Mouse (Mus musculus) CH12.LX (cell line): ENCODE data around the gene Galr2. TPM values are rescaled to one million over a fixed set of nuclear protein-coding genes. Genes with fewer than 3 reads are reported as not detected.
A peak's percentile ranks its signal among the peaks of the same experiment; 100 is the strongest.

ENCODE experiments used
- DNase-seq: peaks from one replicate; pipeline ENCODE4 v3.0.0-alpha.2; 2013; ENCODE audit errors: extremely low read depth
- H3K27ac ChIP-seq: 2 replicates; pipeline ENCODE4 v1.5.1; 2012; ENCODE audit warnings: low read depth, mild to moderate bottlenecking, control low read depth, moderate library complexity; ENCODE audit not compliant: insufficient read depth
- H3K27me3 ChIP-seq: replicated peaks from 2 replicates; pipeline ENCODE3; 2012; ENCODE audit warnings: inconsistent platforms
- H3K36me3 ChIP-seq, 2 experiments: replicated peaks in 1 of 2; 2 replicates each; pipeline versions ENCODE3 to v1.6.1; 2012; ENCODE audit warnings: inconsistent platforms in 1 of 2, low read length in 1 of 2, mild to moderate bottlenecking in 1 of 2, mixed read lengths in 1 of 2, moderate library complexity in 1 of 2; ENCODE audit not compliant: control insufficient read depth in 1 of 2, insufficient read depth in 1 of 2
- H3K4me1 ChIP-seq, 2 experiments: 2 replicates each; pipeline ENCODE4 v1.6.1; 2012; ENCODE audit warnings: inconsistent platforms in 1 of 2, moderate library complexity in 1 of 2; ENCODE audit not compliant: insufficient read depth in 2 of 2, control insufficient read depth in 1 of 2
- H3K4me2 ChIP-seq: 2 replicates; pipeline ENCODE4 v1.6.1; 2012; ENCODE audit warnings: low read depth, mild to moderate bottlenecking, control low read depth; ENCODE audit not compliant: poor library complexity, insufficient read depth, severe bottlenecking
- H3K4me3 ChIP-seq, 3 experiments: fragments of 150-350 bp in 1 of 3; sonication (generic) in 1 of 3; replicated peaks in 1 of 3; 2 replicates each; pipeline versions ENCODE3 to v1.5.1; 2011 to 2012; ENCODE audit warnings: low read depth in 2 of 3, low read length in 2 of 3, mild to moderate bottlenecking in 2 of 3, moderate library complexity in 2 of 3, control low read depth in 1 of 3, improper control_type of control experiment in 1 of 3, inconsistent platforms in 1 of 3, mixed read lengths in 1 of 3; ENCODE audit not compliant: poor library complexity in 1 of 3
- H3K79me2 ChIP-seq: replicated peaks from 2 replicates; pipeline ENCODE4 v1.6.1; 2012; ENCODE audit warnings: mild to moderate bottlenecking, moderate library complexity; ENCODE audit not compliant: control insufficient read depth, poor library complexity, insufficient read depth, severe bottlenecking; ENCODE audit errors: extremely low read depth
- H3K9ac ChIP-seq: 2 replicates; pipeline ENCODE4 v1.6.1; 2012; ENCODE audit warnings: low read depth, mild to moderate bottlenecking, control low read depth, moderate library complexity; ENCODE audit not compliant: insufficient read depth
- H3K9me3 ChIP-seq: replicated peaks from 2 replicates; pipeline ENCODE3; 2012; ENCODE audit warnings: low read length, inconsistent platforms, mixed read lengths
- BHLHE40 ChIP-seq: IDR thresholded peaks from 2 replicates; pipeline ENCODE4 v1.6.1; 2011; ENCODE audit warnings: mild to moderate bottlenecking, low read depth, low read length, improper control_type of control experiment
- CHD1 ChIP-seq: IDR thresholded peaks from 2 replicates; pipeline ENCODE4 v1.6.1; 2012; ENCODE audit warnings: low read depth, low read length, improper control_type of control experiment, inconsistent platforms
- CHD2 ChIP-seq: IDR thresholded peaks from 2 replicates; pipeline ENCODE4 v1.6.1; 2011; ENCODE audit warnings: low read length, improper control_type of control experiment
- E2F4 ChIP-seq: IDR thresholded peaks from 2 replicates; pipeline ENCODE4 v1.6.1; 2011; ENCODE audit warnings: low read depth, low read length, improper control_type of control experiment; ENCODE audit not compliant: insufficient replicate concordance
- ELF1 ChIP-seq: IDR thresholded peaks from 2 replicates; pipeline ENCODE4 v1.6.1; 2014; ENCODE audit warnings: low read depth, mild to moderate bottlenecking, inconsistent platforms, low read length, improper control_type of control experiment
- ETS1 ChIP-seq: conservative IDR thresholded peaks from 2 replicates; pipeline ENCODE4 v1.6.1; 2012; ENCODE audit warnings: low read depth, mild to moderate bottlenecking, inconsistent platforms, low read length, improper control_type of control experiment, moderate library complexity
- HCFC1 ChIP-seq: IDR thresholded peaks from 2 replicates; pipeline ENCODE4 v1.6.1; 2012; ENCODE audit warnings: low read depth, mild to moderate bottlenecking, inconsistent platforms, low read length, improper control_type of control experiment
- IRF4 ChIP-seq: IDR thresholded peaks from 2 replicates; pipeline ENCODE4 v1.6.1; 2014; ENCODE audit warnings: low read depth, mild to moderate bottlenecking, inconsistent platforms, low read length, improper control_type of control experiment
- JUN ChIP-seq: IDR thresholded peaks from 2 replicates; pipeline ENCODE4 v1.6.1; 2011; ENCODE audit warnings: low read depth, mild to moderate bottlenecking, low read length, improper control_type of control experiment, moderate library complexity; ENCODE audit not compliant: insufficient read depth
- KAT2A ChIP-seq: IDR thresholded peaks from 2 replicates; pipeline ENCODE4 v1.6.1; 2012; ENCODE audit warnings: low read length, improper control_type of control experiment, inconsistent platforms; ENCODE audit not compliant: insufficient replicate concordance
- MAFK ChIP-seq: IDR thresholded peaks from 2 replicates; pipeline ENCODE4 v1.6.1; 2011; ENCODE audit warnings: low read length, improper control_type of control experiment; ENCODE audit not compliant: insufficient replicate concordance
- MAX ChIP-seq: IDR thresholded peaks from 2 replicates; pipeline ENCODE4 v1.6.1; 2011; ENCODE audit warnings: low read length, improper control_type of control experiment
- MAZ ChIP-seq: IDR thresholded peaks from 2 replicates; pipeline ENCODE4 v1.6.1; 2012; ENCODE audit warnings: low read depth, mild to moderate bottlenecking, inconsistent platforms, low read length, improper control_type of control experiment, moderate library complexity
- MXI1 ChIP-seq: IDR thresholded peaks from 2 replicates; pipeline ENCODE4 v1.6.1; 2011; ENCODE audit warnings: mild to moderate bottlenecking, low read depth, low read length, improper control_type of control experiment
- NELFE ChIP-seq: IDR thresholded peaks from 2 replicates; pipeline ENCODE4 v1.6.1; 2011; ENCODE audit warnings: low read depth, low read length, improper control_type of control experiment
- PAX5 ChIP-seq: IDR thresholded peaks from 2 replicates; pipeline ENCODE4 v1.6.1; 2012; ENCODE audit warnings: low read length, inconsistent platforms, mixed read lengths
- POLR2A ChIP-seq: IDR thresholded peaks from 2 replicates; pipeline ENCODE4 v1.6.1; 2011; ENCODE audit warnings: low read depth, mild to moderate bottlenecking, improper control_type of control experiment, low read length
- POLR2AphosphoS2 ChIP-seq: IDR thresholded peaks from 2 replicates; pipeline ENCODE4 v1.6.1; 2011; ENCODE audit warnings: low read depth, low read length, improper control_type of control experiment
- RCOR1 ChIP-seq: conservative IDR thresholded peaks from 2 replicates; pipeline ENCODE4 v1.6.1; 2012; ENCODE audit warnings: low read depth, mild to moderate bottlenecking, inconsistent platforms, low read length, improper control_type of control experiment
- SIN3A ChIP-seq: IDR thresholded peaks from 2 replicates; pipeline ENCODE4 v1.6.1; 2012; ENCODE audit warnings: low read length, improper control_type of control experiment, inconsistent platforms
- SMC3 ChIP-seq: IDR thresholded peaks from 2 replicates; pipeline ENCODE4 v1.6.1; 2011; ENCODE audit warnings: low read depth, low read length, improper control_type of control experiment
- TBP ChIP-seq: conservative IDR thresholded peaks from 2 replicates; pipeline ENCODE4 v1.6.1; 2011; ENCODE audit warnings: low read depth, low read length, improper control_type of control experiment
- TCF12 ChIP-seq: IDR thresholded peaks from 2 replicates; pipeline ENCODE4 v1.6.1; 2014; ENCODE audit warnings: low read depth, mild to moderate bottlenecking, inconsistent platforms, low read length, improper control_type of control experiment
- UBTF ChIP-seq: IDR thresholded peaks from 2 replicates; pipeline ENCODE4 v1.6.1; 2012; ENCODE audit warnings: low read depth, mild to moderate bottlenecking, inconsistent platforms, low read length, improper control_type of control experiment, moderate library complexity
- ZKSCAN1 ChIP-seq: IDR thresholded peaks from 2 replicates; pipeline ENCODE4 v1.6.1; 2012; ENCODE audit warnings: low read depth, inconsistent platforms, low read length, improper control_type of control experiment, borderline replicate concordance
- ZMIZ1 ChIP-seq: IDR thresholded peaks from 2 replicates; pipeline ENCODE4 v1.6.1; 2012; ENCODE audit warnings: low read depth, mild to moderate bottlenecking, inconsistent platforms, low read length, improper control_type of control experiment
- ZNF384 ChIP-seq: IDR thresholded peaks from 2 replicates; pipeline ENCODE4 v1.6.1; 2012; ENCODE audit warnings: low read depth, low read length, improper control_type of control experiment, inconsistent platforms
- dilution Hi-C: fragments of 300-500 bp; cut with MboI; formaldehyde crosslinking; loops from 2 replicates; pipeline ENCODE4 v1.14.3; 2020; ENCODE audit warnings: low sequenced_read_pairs; ENCODE audit not compliant: extremely low pct_unique_long_range_greater_than_20kb, extremely low pct_ligation_motif_present
- in situ Hi-C: fragments of 300-500 bp; cut with MboI; formaldehyde crosslinking; loops from 3 replicates; pipeline ENCODE4 v1.14.3; 2019; ENCODE audit warnings: low sequenced_read_pairs, low pct_ligation_motif_present, low pct_unique_long_range_greater_than_20kb, mixed read lengths
- polyA plus RNA-seq: library from polyadenylated mRNA; unstranded; fragments of >175 nt; gene quantifications from 2 replicates; pipeline ENCODE4 v1.2.1, GENCODE M21; 2012; ENCODE audit warnings: low read depth; ENCODE audit not compliant: insufficient read length
- total RNA-seq, 2 experiments: library from RNA; depleted of rRNA; stranded (reverse); fragments of 300-350 nt in 1 of 2; fragments of >200 nt in 1 of 2; gene quantifications; 2 replicates each; pipeline ENCODE4 v1.2.3; 2012 to 2014

Galr2 gene
- total and polyA plus RNA-seq, 3 experiments = 0.21 to 1.6 (median 0.85) TPM

DNA sequence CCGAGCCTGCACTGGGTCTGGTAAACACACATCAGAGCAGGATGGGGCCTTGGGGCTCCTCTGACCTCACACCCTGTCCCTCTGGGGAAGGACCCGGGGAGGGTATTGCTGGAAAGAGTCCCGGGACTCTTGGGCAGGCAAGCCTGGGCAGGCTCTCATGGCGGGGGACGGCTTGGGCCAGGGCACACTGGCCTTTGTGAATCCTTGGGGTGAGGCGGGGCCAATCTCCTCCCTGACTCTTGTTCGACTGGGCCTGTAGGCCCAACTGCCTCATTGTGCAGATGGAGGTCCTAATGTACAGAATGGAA is 49.4 kb downstream of the Galr2 start:
- H3K79me2 ChIP-seq = no peaks in the 10 kb centered on the region
- peaks cover 40 to 68% of the 10 kb centered on the region in 2 experiments for H3K4me1 ChIP-seq
- peak overlapping the region; percentile 94 for H3K27ac ChIP-seq
- no peaks in the 10 kb centered on the region for H3K36me3 ChIP-seq
- in situ Hi-C loops (no loop called here), dilution Hi-C loops (no loop called here)
- peaks cover 14% of the 10 kb centered on the region for H3K27me3 ChIP-seq
- H3K9ac ChIP-seq = peak overlapping the region; percentile 24
- no peaks in the 10 kb centered on the region for H3K9me3 ChIP-seq
- peak overlapping the region; percentile 22 for H3K4me2 ChIP-seq
- DNase-seq = no peak
- TF ChIP-seq MAZ = peak; percentile 86; the same call in 1 of the 2 replicates
- TF ChIP-seq BHLHE40 = peak; percentile 13; the same call in 1 of the 2 replicates
- no peak for TF ChIP-seq POLR2AphosphoS2
- no peak for TF ChIP-seq PAX5
- TF ChIP-seq MXI1 = 0 out of 2 replicates have a peak, but pooled peaks have one; percentile 9
- peak; percentile 26; the same call in 1 of the 2 replicates for TF ChIP-seq HCFC1
- peak; percentile 65; the same call in 1 of the 2 replicates for TF ChIP-seq ETS1
- TF ChIP-seq CHD2 = peak; percentile 28; the same call in 1 of the 2 replicates
- TF ChIP-seq SMC3 = no peak
- TF ChIP-seq MAX = no peak
- TF ChIP-seq IRF4 = peak; percentile 79
- peak; percentile 97 for TF ChIP-seq CHD1
- TF ChIP-seq TCF12 = peak; percentile 57; the same call in 1 of the 2 replicates
- H3K4me3 ChIP-seq = no peak overlapping the region

DNA sequence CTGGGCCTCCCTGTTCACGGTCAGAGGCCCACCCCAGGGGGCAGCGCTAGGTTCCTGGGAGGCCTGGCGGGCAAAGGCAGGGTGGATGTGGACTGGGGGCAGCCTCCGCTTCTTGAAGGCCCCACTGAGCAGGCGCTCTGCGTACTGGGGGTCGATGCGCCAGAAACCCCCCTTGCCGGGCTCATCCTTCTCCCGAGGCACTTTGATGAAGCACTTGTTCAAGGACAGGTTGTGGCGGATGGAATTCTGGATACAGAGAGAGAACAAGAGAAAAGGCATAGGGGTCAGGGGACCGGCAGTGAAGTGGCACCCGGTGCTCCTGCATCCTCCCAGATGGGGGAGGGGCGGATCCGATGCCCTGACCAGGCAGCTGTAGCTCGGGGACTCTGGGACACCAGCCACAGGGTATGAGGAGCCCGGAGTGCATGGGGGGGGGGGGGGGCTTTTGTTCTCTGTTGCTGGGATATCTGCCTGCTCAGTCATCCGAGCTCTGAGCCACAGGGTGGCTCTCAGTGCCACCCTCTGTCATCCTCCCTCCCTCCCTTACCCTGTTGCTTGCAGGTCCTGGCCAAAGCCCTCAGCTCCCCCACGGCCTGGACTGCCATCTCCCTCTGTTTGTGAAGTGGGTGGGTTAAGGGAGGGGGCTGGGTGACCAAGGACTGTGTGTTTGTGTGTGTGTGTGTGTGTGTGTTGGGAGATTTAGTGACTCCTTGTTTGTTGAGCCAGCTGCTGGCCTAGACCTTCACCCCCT is 51.7 kb downstream of the Galr2 start:
- TF ChIP-seq BHLHE40 (no peak), KAT2A (no peak), POLR2A (no peak), NELFE (no peak), ZKSCAN1 (no peak), UBTF (no peak), E2F4 (no peak), TBP (no peak), MAFK (no peak), TCF12 (no peak), ELF1 (no peak), ZNF384 (no peak), JUN (no peak), RCOR1 (no peak), ZMIZ1 (no peak), SIN3A (no peak), POLR2AphosphoS2 (no peak)
- Histone ChIP-seq H3K27ac (no peak overlapping the region), H3K27me3 (peaks cover 16% of the 10 kb centered on the region), H3K4me2 (no peak overlapping the region), H3K79me2 (no peaks in the 10 kb centered on the region), H3K36me3 (no peaks in the 10 kb centered on the region), H3K9ac (no peak overlapping the region), H3K4me3 (no peak overlapping the region), H3K9me3 (no peaks in the 10 kb centered on the region), H3K4me1 (peaks cover 43 to 65% of the 10 kb centered on the region in 2 experiments)
- in situ Hi-C loops = no loop called here
- dilution Hi-C loops = no loop called here
- DNase-seq = no peak
